Mouse (Mus musculus) spleen, postnatal 10 days (tissue): ENCODE measurements around the gene Olfr1076.
"Not testable (repeated sequence)": the region's sequence is repeated elsewhere in the genome, so short reads cannot be mapped to it uniquely, and the experiment has no call there.

ENCODE experiments used
- DNase-seq, 2 experiments: peaks; one replicate each; pipeline ENCODE4 v3.0.0; 2021 to 2022; ENCODE audit warnings: low spot score in 2 of 2

Gene Olfr1076

GRCm38 (mm10) chr2:86508161-86508560, at the start of gene Olfr1076:
TSS of gene Olfr1076 (plus strand) at chr2:86508461.
- DNase-seq = no peak

GRCm38 (mm10) chr2:86460434-86460833, 47.8 kb upstream of the Olfr1076 start:
- DNase-seq = no peak

GRCm38 (mm10) chr2:86464442-86465109, 43.7 kb upstream of the Olfr1076 start:
- DNase-seq = peak in 1 of 2 experiments; percentile 30

GRCm38 (mm10) chr2:86487286-86487685, 21.0 kb upstream of the Olfr1076 start, which contains the start of gene Olfr228:
TSS of gene Olfr228 (minus strand) at chr2:86487386.
- DNase-seq = no peak

GRCm38 (mm10) chr2:86530991-86531390, 22.7 kb downstream of the Olfr1076 start:
- no peak for DNase-seq

- DNase-seq = no peak
Observed at GRCm38 (mm10) chr2:86542380-86542779, 34.1 kb downstream of the Olfr1076 start, which contains the start of gene Olfr1079. TSS of gene Olfr1079 (minus strand) at chr2:86542480.

- DNase-seq = not testable (repeated sequence)
Observed at GRCm38 (mm10) chr2:86558135-86558534, 49.9 kb downstream of the Olfr1076 start, which contains the start of gene Olfr1080. TSS of gene Olfr1080 (minus strand) at chr2:86558235.
